Mouse (Mus musculus) retina, adult 2 months (tissue): ENCODE measurements around the gene Tmem184b.

Experiments used
- DNase-seq: peaks from one replicate; pipeline ENCODE4 v3.0.0-alpha.2; 2012; ENCODE audit warnings: low read depth, low spot score

Tmem184b gene

GRCm38 (mm10) chr15:79402836-79403762 is at the start of gene Tmem184b:
TSS of gene Tmem184b (minus strand) at chr15:79403569.
- DNase-seq, result peak; percentile 72

DNA sequence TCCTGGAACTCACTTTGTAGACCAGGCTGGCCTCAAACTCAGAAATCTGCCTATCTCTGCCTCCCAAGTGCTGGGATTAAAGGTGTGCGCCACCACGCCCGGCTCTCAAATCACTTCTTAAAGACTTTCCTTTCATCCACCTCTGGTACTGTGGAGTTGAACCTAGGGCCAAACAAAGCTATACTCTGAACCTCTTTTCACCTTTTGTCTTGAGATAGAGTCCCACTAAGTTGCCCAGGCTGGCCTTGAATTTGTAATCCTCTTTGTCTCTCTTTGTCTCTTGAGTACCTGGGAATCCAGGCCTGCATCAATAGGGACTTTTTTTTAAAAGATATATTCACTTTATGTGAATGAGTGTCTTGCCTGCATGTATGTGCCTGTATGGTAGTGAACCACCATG is 44.7 kb upstream of the Tmem184b start:
- no peak for DNase-seq

DNA sequence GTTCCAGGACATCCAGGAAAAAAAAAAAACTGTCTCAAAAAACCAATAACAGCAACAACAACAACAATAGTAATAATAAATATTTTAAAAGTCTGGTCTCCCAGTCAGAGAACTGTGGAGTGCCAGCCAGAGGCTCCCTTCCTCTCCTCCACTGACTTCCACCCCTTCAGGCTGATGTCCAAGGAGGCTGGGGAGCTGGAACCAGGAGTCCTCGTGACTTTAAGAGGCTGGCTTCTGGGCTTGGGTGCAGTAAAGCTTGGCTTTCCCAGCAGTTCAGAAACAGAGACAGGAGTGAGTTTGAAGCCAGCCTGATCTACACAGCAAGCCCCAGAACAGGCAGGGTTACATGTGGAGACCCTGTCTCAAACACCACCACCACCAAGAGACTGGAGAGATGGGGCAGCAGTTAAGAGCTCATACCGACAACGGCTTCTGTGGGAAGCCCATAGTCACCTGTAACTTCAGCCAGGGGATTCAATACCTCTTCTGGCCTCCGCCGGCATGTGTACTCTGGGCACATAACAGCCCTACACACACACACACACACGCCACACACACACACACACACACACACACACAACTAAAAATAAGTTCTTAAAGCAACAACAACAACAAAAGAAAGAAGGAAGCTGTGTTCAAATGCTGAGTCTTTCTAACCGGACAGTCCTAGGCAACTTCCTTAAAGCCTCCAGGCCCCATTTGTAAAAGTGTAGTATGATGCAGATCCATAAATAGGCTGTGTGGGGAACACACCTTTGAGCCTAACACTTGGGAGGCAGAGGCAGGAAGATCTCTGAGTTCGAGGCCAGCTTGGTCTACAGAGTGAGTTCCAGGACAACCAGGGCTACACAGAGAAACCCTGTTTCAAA is 42.7 kb upstream of the Tmem184b start:
- DNase-seq, result no peak

- DNase-seq, result no peak
These were observed 40.6 kb upstream of the Tmem184b start for GRCm38 (mm10) chr15:79443856-79444410.

DNA sequence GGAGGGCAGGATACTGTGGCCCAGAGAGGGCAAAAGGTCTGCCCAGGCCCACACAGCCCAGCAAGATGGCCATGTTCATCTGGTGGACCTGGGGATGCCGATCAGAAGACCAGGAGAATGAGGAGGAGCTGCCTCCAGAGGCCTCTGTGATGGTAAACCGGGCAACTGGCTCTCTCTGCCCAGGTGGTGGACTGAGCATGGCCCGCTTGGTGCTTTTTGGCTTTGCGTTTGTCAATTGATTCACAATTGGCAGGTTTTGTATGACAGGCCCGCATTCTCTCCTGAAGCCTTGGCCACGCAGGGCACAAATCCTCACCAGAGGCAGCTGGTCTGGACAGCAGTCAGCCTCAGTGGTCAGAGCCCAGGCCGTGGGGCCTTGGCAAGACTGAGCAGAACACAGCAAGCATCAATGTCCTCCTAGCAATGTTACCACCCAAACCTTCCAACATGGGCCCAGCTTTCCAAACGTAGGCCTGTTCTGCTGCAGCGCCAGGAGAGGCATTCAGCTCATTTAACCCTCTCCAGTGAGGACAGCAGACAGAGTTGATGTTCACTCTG is 39.7 kb upstream of the Tmem184b start:
- no peak for DNase-seq

- no peak for DNase-seq
These were observed 38.9 kb upstream of the Tmem184b start for GRCm38 (mm10) chr15:79442257-79442611.

DNA sequence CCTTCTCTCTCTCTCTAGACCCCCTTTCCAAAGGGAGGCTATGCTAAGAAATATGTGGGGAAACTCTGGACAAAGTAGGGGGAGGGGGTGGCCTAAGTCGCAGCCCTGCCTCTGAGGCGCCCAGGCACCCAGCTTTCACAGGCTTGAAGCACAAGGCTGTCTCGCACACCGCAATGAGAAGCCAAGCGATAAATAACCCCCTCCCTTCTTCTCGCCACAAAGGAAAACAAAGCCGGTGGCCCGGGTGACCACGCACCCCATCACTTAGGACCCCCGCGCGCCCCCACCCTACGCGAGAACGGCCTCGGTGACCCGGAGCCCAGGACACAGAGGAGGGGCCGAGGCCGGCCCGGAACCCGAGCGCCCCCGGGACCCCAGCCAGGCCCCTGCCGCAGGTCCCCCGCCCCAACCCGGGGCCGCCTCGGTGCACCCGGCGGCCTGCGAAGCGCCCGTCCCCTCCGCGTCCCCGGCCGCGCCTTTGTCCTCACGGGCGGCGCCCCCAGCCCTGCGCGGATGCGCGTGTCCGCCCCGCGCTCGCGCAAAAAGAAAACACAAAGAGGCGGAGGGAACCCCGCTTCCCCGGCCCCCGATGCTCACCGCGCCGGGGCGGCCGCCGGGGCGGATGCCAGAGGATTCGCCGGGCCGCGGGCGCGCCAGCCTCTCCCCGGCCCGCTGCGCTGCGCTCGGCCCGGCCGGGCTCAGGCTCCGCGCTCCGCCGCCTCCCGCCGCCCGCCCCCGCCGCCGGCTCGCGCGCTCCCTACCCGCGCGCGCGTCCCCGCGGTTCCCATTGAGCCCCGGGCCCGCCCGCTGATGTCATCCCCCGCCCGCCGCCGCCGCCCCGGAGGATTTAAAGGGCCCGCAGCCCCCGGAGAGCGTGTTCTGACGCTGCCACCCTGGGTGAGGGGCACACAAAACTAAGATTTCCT is 38.2 kb upstream of the Tmem184b start:
- no peak for DNase-seq

DNA sequence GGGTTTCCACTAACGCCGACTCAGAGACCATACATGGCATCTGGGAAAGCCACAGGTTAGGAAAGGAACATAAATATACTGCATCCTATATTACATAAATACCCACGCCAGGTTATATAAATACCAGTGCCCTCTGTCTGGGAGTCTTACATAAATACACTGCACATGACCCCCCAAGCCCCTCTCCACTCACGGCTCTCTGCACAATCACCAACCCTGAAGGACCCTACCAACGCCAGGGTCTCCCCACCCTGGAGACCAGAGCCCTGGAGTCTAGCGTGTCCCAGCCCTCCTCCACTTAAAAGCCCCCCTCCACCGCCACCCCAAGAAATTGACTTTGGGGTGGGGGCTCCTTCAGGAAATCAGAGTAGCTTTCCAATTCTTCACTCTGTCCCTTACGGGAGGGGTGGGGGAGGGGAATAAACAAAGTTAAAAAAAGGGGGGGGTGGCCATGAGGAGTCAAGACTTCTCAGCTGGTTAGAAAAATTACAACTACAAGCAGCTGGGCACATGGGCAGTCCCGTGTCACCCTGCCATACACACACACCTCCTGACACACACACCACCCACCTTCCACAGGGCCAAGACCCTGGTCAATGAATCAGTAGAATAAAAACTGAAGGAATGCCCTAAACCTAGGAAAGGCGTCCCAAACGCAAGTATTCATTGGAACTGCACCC is 37.4 kb upstream of the Tmem184b start:
- DNase-seq, result no peak

DNA sequence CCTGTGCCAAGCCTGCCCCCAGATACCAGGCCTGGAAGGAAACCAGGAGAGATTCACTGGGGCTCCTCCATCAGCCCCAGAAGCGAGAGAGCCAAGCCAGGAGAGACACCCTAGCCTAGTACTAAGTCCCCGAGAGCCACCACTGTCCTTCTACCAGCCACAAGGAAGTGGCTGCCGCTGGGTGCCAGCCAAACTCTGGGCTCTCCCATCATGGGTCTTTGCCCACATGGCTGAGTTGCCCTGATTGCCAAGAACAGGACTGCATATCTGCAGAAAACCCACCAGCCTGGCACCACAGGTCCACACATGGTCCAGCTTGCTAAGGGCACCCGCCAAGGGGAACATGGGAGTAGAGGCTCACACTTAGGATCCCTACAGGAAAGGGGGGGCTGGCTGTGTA is 36.9 kb upstream of the Tmem184b start:
- no peak for DNase-seq

GRCm38 (mm10) chr15:79439386-79439785 is 36.0 kb upstream of the Tmem184b start:
- no peak for DNase-seq

DNA sequence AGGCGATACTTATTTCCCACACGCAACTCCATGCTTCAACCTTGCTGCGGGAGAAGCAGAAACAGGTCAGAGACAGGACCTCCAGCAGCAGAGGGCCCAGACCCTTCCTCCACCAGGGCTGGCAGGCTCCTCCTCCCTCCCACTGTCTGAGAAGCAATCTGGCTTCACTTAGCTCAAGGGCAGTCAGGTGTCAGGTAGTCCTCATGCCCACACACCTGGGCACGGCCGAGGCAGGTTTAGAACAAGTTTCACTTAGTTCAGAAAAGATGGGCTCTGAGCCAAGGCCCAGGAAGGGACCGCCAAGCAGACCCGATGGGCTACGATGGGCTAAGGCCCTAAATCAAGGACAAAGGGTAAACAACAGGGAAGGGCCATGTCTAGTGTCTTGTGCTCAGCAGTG is 35.4 kb upstream of the Tmem184b start:
- DNase-seq, result no peak

GRCm38 (mm10) chr15:79438209-79438810 is 34.9 kb upstream of the Tmem184b start:
- DNase-seq, result no peak

- no peak for DNase-seq
These were observed 34.3 kb upstream of the Tmem184b start for GRCm38 (mm10) chr15:79437541-79438208.

GRCm38 (mm10) chr15:79436481-79436921 is 33.1 kb upstream of the Tmem184b start:
- DNase-seq, result no peak

GRCm38 (mm10) chr15:79435191-79435671 is 31.9 kb upstream of the Tmem184b start:
- no peak for DNase-seq

DNA sequence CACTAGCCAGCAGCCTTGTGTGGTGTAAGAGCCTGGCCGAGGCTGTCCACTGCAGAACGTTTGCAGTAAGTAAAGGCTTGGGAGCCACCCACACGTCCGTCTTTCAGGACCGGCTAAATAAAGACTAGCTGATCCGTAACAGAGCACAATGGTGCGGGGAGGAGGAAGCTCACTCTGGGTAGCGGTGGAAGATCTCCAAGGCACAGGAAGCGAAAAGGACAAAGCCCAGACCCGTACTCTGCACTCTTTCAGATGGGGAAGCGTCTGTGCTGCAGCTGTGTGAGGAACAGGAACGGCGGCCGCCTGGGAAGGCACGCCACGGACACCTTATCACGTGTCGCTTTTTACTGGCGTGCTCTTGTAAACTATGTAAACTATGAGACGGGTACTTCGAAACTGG is 29.5 kb upstream of the Tmem184b start:
- DNase-seq, result no peak

DNA sequence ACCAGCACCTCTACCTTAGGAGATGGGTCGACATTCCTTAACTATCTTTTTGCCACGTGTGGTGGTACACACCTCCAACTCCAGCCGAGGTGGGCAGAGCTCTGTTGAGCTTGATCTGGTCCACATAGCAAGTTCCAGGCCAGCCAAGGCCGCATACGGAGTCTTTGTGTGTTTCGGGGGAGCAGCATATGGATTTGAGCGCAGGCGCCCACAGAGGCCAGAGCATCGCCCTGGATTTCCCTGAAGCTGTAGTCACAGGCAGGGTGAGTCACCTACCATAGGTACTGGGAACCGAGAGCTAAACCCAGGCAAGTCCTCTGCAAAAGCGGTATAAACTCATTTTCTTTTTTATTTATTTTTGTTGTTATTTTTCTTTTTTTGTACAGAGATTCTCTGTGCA is 29.0 kb upstream of the Tmem184b start:
- no peak for DNase-seq

DNA sequence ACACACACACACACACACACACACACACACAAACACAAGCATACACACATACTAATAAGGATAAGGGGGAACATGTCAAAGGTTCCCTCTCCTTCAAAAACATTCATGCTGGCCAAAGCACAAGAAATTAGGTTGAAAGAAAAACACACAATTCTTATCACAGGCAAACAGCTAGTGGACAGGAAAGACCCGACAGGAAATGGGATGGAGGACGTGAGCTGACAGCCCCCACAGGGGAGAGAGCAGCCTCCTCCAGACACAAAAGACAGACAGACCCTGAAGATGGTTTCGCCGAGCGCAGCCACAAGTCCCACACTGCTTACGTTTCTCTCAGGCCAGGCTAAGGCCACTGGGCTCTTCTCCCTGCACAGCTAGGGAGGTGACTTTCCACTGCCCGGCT is 28.6 kb upstream of the Tmem184b start:
- DNase-seq, result no peak

GRCm38 (mm10) chr15:79430461-79431000 is 27.2 kb upstream of the Tmem184b start:
- no peak for DNase-seq
